Mouse (Mus musculus): ENCODE measurements at regions not wholly inside any gene's neighbourhood (a gene's known extent, or its start where the extent isn't known, plus 50 kb on each side); places are given as distances from the start of the nearest gene placed in this dataset.

DNA sequence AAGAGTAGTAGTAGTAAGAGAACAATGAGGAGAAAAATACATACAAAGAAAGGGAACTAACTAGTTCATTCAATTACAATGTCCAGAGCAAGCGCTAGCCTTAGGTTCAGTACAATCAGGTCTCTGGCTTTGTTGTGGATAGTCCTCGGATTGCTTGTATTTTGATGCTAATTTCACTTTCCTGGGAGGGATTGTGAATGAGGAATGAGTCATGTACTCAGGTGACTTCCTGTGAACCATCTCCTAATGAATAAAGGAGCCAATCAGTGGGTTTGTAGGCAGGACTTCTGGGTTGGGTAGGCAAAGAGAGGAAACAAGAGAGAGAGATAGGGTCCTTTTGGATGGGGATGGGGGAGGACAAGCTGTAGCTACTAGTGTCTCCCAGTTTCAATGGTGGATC lies 253.8 kb downstream of the 1810013L24Rik start:
- WGBS, result 87% methylated on average over 2 of the region's 2 CpGs
- Histone ChIP-seq H3K4me2 (replicated peaks; ENCODE audit: low read depth, low read length) (no peak overlapping the region), H3K27ac (ENCODE audit: low read length) (no peak overlapping the region), H3K36me3 (ENCODE audit: control insufficient read depth, insufficient read depth, low read length) (no peaks in the 10 kb centered on the region), H3K27me3 (ENCODE audit: control insufficient read depth, insufficient read depth, low read length) (no peaks in the 10 kb centered on the region), H3K9ac (replicated peaks; ENCODE audit: low read depth, low read length) (no peak overlapping the region), H3K4me3 (ENCODE audit: low read depth, low read length) (no peak overlapping the region), H3K9me3 (ENCODE audit: control insufficient read depth, low read depth, low read length) (no peaks in the 10 kb centered on the region), H3K4me1 (ENCODE audit: control insufficient read depth, insufficient read depth, low read length) (no peaks in the 10 kb centered on the region)
- no peak for ATAC-seq (ENCODE audit: insufficient number of reproducible peaks, insufficient read depth, low FRiP score, low read depth)

GRCm38 (mm10) chr16:9084581-9084980 lies 254.7 kb downstream of the 1810013L24Rik start:
- no peaks in the 10 kb centered on the region for H3K9me3 ChIP-seq (ENCODE audit: control insufficient read depth, low read depth, low read length)
- no peak overlapping the region for H3K4me3 ChIP-seq (ENCODE audit: low read depth, low read length)
- ATAC-seq (ENCODE audit: insufficient number of reproducible peaks, insufficient read depth, low FRiP score, low read depth), result no peak
- no peak overlapping the region for H3K27ac ChIP-seq (ENCODE audit: low read length)
- H3K27me3 ChIP-seq (ENCODE audit: control insufficient read depth, insufficient read depth, low read length), result no peaks in the 10 kb centered on the region
- no peaks in the 10 kb centered on the region for H3K4me1 ChIP-seq (ENCODE audit: control insufficient read depth, insufficient read depth, low read length)
- 63% methylated on average over 1 of the region's 1 CpGs for WGBS
- H3K9ac ChIP-seq (replicated peaks; ENCODE audit: low read depth, low read length), result no peak overlapping the region
- no peaks in the 10 kb centered on the region for H3K36me3 ChIP-seq (ENCODE audit: control insufficient read depth, insufficient read depth, low read length)
- H3K4me2 ChIP-seq (replicated peaks; ENCODE audit: low read depth, low read length), result no peak overlapping the region

DNA sequence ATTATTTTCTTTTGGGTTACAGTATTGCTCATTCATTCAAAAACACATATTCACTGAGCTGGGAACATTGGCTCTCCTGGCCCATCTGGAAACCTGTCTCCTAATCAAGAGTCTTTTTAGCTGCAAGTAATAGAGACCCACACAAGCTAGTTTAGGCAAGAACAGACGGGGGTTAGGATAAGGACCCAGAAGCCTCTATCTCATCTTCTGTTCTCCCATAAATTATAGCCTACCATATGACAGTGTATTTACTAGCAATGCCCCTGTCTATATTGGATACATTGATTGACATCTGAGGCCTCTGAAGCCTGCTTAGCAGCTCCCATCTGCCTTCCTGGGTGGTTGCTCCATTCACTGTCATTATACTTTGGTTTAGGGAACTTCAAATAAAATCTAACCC lies 255.2 kb downstream of the 1810013L24Rik start:
- Histone ChIP-seq H3K4me2 (replicated peaks; ENCODE audit: low read depth, low read length) (no peak overlapping the region), H3K36me3 (ENCODE audit: control insufficient read depth, insufficient read depth, low read length) (no peaks in the 10 kb centered on the region), H3K9ac (replicated peaks; ENCODE audit: low read depth, low read length) (no peak overlapping the region), H3K4me3 (ENCODE audit: low read depth, low read length) (no peak overlapping the region), H3K4me1 (ENCODE audit: control insufficient read depth, insufficient read depth, low read length) (no peaks in the 10 kb centered on the region), H3K9me3 (ENCODE audit: control insufficient read depth, low read depth, low read length) (no peaks in the 10 kb centered on the region), H3K27ac (ENCODE audit: low read length) (no peak overlapping the region), H3K27me3 (ENCODE audit: control insufficient read depth, insufficient read depth, low read length) (no peaks in the 10 kb centered on the region)
- 67% methylated on average over 1 of the region's 1 CpGs for WGBS
- ATAC-seq (ENCODE audit: insufficient number of reproducible peaks, insufficient read depth, low FRiP score, low read depth), result no peak

DNA sequence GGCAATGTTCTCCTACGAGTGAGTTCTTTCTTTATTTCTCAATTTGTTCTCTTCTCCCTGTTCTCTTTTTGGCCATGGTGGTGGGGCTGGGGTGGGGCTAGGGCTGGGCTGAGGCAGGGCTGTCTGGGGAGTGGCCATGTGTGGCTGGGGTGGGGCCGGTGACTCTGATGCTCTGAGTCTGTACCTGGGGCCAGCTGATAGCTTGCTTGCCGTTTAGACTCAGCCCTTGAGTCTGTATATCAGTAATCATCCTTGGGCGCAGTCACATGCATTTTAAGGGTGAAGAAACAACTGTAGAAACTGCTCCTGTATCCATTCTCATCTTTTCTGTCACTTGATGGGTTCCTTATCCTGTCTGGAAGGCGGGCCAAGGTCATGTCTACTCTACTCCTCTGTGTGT lies 256.1 kb downstream of the 1810013L24Rik start:
- Histone ChIP-seq H3K9ac (replicated peaks; ENCODE audit: low read depth, low read length) (no peak overlapping the region), H3K4me3 (ENCODE audit: low read depth, low read length) (no peak overlapping the region), H3K4me2 (replicated peaks; ENCODE audit: low read depth, low read length) (no peak overlapping the region), H3K9me3 (ENCODE audit: control insufficient read depth, low read depth, low read length) (no peaks in the 10 kb centered on the region), H3K27ac (ENCODE audit: low read length) (no peak overlapping the region), H3K36me3 (ENCODE audit: control insufficient read depth, insufficient read depth, low read length) (no peaks in the 10 kb centered on the region), H3K4me1 (ENCODE audit: control insufficient read depth, insufficient read depth, low read length) (no peaks in the 10 kb centered on the region), H3K27me3 (ENCODE audit: control insufficient read depth, insufficient read depth, low read length) (no peaks in the 10 kb centered on the region)
- WGBS, result 84% methylated on average over 5 of the region's 5 CpGs
- no peak for ATAC-seq (ENCODE audit: insufficient number of reproducible peaks, insufficient read depth, low FRiP score, low read depth)

GRCm38 (mm10) chr16:9091790-9092189 lies 261.9 kb downstream of the 1810013L24Rik start:
- Histone ChIP-seq H3K4me2 (replicated peaks; ENCODE audit: low read depth, low read length) (no peak overlapping the region), H3K27me3 (ENCODE audit: control insufficient read depth, insufficient read depth, low read length) (no peaks in the 10 kb centered on the region), H3K27ac (ENCODE audit: low read length) (no peak overlapping the region), H3K4me1 (ENCODE audit: control insufficient read depth, insufficient read depth, low read length) (no peaks in the 10 kb centered on the region), H3K9ac (replicated peaks; ENCODE audit: low read depth, low read length) (no peak overlapping the region), H3K36me3 (ENCODE audit: control insufficient read depth, insufficient read depth, low read length) (no peaks in the 10 kb centered on the region), H3K9me3 (ENCODE audit: control insufficient read depth, low read depth, low read length) (no peaks in the 10 kb centered on the region), H3K4me3 (ENCODE audit: low read depth, low read length) (no peak overlapping the region)
- no peak for ATAC-seq (ENCODE audit: insufficient number of reproducible peaks, insufficient read depth, low FRiP score, low read depth)
- WGBS, result 78% methylated on average over 6 of the region's 6 CpGs

DNA sequence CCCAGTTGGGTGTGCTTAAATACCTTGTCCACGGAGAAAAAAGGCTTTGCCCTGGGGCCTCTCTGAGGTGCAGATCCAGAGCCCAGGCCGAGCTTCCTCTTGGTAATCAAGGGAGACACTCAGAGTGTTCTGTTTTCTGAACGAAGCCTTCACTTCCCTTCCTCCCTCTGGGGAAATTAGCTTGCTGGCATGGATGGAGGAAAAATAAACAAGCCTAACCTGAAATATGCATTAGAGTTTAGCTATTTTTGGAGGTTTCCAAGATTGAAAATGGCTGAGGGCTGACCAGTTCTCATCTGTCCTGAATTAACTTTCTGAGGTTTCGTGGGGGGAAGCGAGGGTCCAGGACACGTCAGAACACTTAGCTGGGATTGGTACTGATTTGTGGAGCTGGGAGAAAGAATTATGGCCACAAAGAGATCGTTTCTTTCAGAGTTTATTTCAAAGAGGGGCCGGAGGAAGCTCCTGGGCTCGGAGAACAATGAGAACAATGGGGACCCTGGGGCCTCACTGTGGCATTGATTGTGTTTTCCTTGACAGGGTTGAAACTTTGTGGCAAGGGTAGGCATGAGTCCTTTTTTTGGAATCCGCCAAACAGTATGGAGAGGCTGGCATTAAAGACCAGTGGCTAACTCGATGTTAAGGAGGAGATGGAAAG lies 262.4 kb downstream of the 1810013L24Rik start:
- Histone ChIP-seq H3K27me3 (ENCODE audit: control insufficient read depth, insufficient read depth, low read length) (no peaks in the 10 kb centered on the region), H3K4me2 (replicated peaks; ENCODE audit: low read depth, low read length) (no peak overlapping the region)
- WGBS, result 45% methylated on average over 11 of the region's 11 CpGs

GRCm38 (mm10) chr16:9093593-9093992 lies 263.7 kb downstream of the 1810013L24Rik start:
- Histone ChIP-seq H3K9ac (replicated peaks; ENCODE audit: low read depth, low read length) (no peak overlapping the region), H3K4me1 (ENCODE audit: control insufficient read depth, insufficient read depth, low read length) (no peaks in the 10 kb centered on the region), H3K36me3 (ENCODE audit: control insufficient read depth, insufficient read depth, low read length) (no peaks in the 10 kb centered on the region), H3K4me3 (ENCODE audit: low read depth, low read length) (no peak overlapping the region), H3K27me3 (ENCODE audit: control insufficient read depth, insufficient read depth, low read length) (no peaks in the 10 kb centered on the region), H3K4me2 (replicated peaks; ENCODE audit: low read depth, low read length) (no peak overlapping the region), H3K9me3 (ENCODE audit: control insufficient read depth, low read depth, low read length) (no peaks in the 10 kb centered on the region), H3K27ac (ENCODE audit: low read length) (no peak overlapping the region)
- WGBS, result 18% methylated on average over 2 of the region's 2 CpGs
- no peak for ATAC-seq (ENCODE audit: insufficient number of reproducible peaks, insufficient read depth, low FRiP score, low read depth)

More for the DNA sequence above, 262.4 kb downstream of the 1810013L24Rik start:
- Histone ChIP-seq H3K36me3 (ENCODE audit: control insufficient read depth, insufficient read depth, low read length) (no peaks in the 10 kb centered on the region), H3K4me3 (ENCODE audit: low read depth, low read length) (no peak overlapping the region), H3K9ac (replicated peaks; ENCODE audit: low read depth, low read length) (no peak overlapping the region), H3K9me3 (ENCODE audit: control insufficient read depth, low read depth, low read length) (no peaks in the 10 kb centered on the region), H3K27ac (ENCODE audit: low read length) (no peak overlapping the region), H3K4me1 (ENCODE audit: control insufficient read depth, insufficient read depth, low read length) (no peaks in the 10 kb centered on the region)
- no peak for ATAC-seq (ENCODE audit: insufficient number of reproducible peaks, insufficient read depth, low FRiP score, low read depth)

GRCm38 (mm10) chr16:9094201-9094600 lies 264.3 kb downstream of the 1810013L24Rik start:
- Histone ChIP-seq H3K9me3 (ENCODE audit: control insufficient read depth, low read depth, low read length) (no peaks in the 10 kb centered on the region), H3K27ac (ENCODE audit: low read length) (no peak overlapping the region), H3K36me3 (ENCODE audit: control insufficient read depth, insufficient read depth, low read length) (no peaks in the 10 kb centered on the region), H3K4me2 (replicated peaks; ENCODE audit: low read depth, low read length) (no peak overlapping the region), H3K4me3 (ENCODE audit: low read depth, low read length) (no peak overlapping the region), H3K9ac (replicated peaks; ENCODE audit: low read depth, low read length) (no peak overlapping the region), H3K4me1 (ENCODE audit: control insufficient read depth, insufficient read depth, low read length) (no peaks in the 10 kb centered on the region), H3K27me3 (ENCODE audit: control insufficient read depth, insufficient read depth, low read length) (no peaks in the 10 kb centered on the region)
- no peak for ATAC-seq (ENCODE audit: insufficient number of reproducible peaks, insufficient read depth, low FRiP score, low read depth)
- WGBS, result 47% methylated on average over 5 of the region's 5 CpGs

DNA sequence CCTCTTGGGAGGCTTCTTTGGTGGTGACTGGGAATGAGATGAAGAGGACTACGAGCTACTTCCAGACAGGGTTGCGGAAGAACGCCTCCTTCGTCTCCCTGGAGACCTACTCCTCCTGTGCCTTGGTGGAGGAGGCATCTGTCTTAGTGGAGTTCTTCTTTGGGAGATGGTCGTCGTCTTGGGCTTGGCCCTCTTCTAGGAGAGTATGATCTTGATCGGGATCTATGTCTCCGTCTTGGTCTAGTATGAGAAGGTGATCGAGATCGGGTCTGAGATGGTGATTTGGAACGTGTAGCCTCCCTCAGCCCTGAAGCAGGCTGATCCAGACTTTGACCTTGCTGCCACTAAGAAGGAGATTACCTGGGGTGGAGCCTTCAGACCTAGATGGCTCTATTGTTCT lies 276.3 kb downstream of the 1810013L24Rik start:
- no peak overlapping the region for H3K9ac ChIP-seq (replicated peaks; ENCODE audit: low read depth, low read length)
- H3K9me3 ChIP-seq (ENCODE audit: control insufficient read depth, low read depth, low read length), result no peaks in the 10 kb centered on the region
- H3K27ac ChIP-seq (ENCODE audit: low read length), result no peak overlapping the region
- no peaks in the 10 kb centered on the region for H3K27me3 ChIP-seq (ENCODE audit: control insufficient read depth, insufficient read depth, low read length)
- ATAC-seq (ENCODE audit: insufficient number of reproducible peaks, insufficient read depth, low FRiP score, low read depth), result no peak
- H3K36me3 ChIP-seq (ENCODE audit: control insufficient read depth, insufficient read depth, low read length), result no peaks in the 10 kb centered on the region
- 91% methylated on average over 11 of the region's 11 CpGs for WGBS
- H3K4me2 ChIP-seq (replicated peaks; ENCODE audit: low read depth, low read length), result no peak overlapping the region
- H3K4me1 ChIP-seq (ENCODE audit: control insufficient read depth, insufficient read depth, low read length), result no peaks in the 10 kb centered on the region
- H3K4me3 ChIP-seq (ENCODE audit: low read depth, low read length), result no peak overlapping the region

Measured in stomach, embryonic 14.5 days (tissue).